Mouse (Mus musculus): ENCODE measurements around the gene Tm4sf5.
"Not testable (repeated sequence)": the region's sequence is repeated elsewhere in the genome, so short reads cannot be mapped to it uniquely, and the experiment has no call there.

Gene Tm4sf5

DNA sequence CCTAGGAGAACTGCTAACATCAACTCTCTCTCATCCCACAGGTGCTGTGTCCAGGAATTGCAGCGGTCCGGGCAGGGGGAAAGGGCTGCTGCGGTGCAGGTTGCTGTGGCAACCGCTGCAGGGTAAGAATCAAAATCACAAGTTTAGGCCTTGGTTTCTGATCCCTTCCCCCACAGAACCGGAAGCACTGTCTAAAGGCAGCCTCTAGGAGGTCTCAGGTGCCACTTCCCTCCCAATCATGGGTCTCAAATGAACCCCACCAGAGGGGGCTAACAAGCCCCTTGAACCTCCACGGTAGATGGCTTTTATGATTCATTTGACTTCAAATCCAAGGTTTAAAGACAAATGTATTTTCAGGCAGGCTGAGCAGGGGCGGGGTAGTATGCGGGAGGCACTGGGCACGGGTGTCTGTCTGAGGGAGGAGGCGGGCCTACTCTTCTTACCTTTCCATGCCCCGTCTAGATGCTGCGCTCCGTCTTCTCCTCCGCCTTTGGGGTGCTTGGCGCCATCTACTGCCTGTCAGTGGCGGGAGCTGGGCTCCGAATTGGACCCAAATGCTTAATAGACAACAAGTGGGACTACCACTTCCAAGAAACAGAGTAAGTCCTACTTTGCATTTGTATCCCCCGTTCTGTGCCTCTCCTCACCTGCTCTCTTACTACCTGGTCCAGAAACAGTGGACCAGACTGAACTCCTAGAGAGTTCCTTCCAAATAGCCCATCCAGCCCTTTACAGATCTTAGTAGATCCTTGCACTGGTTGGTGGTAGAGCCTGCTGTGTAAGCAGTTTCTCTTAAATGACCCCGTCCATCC, 4.9 kb downstream of the Tm4sf5 start:
- DNase-seq (ENCODE audit: low read depth, low spot score): peak; percentile 89

DNA sequence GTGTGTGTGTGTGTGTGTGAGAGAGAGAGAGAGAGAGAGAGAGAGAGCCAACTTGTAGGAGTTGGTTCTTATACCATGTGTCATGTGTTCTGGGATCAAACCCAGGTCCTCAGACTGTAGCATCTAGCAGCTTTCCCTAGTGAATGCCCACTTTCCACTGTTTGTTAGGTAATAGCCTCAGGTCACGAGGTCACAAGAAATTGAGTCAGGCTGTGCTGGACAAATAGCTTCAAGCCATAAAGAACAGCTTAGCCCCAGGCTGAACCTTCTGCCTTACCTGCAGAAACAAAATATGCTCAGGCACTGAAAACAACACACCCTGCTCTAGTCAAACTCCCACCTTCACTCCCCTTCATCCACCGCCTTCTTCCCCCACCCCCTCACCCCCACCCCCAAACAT, 6.2 kb downstream of the Tm4sf5 start:
- DNase-seq (ENCODE audit: low read depth, low spot score): no peak

DNA sequence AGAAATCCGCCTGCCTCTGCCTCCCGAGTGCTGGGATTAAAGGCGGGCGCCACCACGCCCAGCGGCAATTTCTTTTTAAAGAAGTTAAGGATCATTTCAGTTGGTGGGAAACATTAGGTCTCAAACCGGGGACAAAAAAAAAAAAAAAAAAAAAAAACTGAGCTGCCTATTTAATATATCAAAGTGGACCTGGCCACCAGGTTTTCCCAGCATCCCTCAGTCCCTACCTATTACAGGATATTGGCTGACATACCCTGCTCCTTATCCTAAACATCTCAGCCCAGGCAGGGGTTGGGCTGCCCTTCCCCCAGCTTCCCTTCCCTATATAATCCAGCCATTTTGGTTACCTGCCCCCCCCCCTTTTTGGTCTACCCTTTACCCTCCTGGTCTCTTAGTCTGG, 6.8 kb downstream of the Tm4sf5 start:
- DNase-seq (ENCODE audit: low read depth, low spot score): no peak

DNA sequence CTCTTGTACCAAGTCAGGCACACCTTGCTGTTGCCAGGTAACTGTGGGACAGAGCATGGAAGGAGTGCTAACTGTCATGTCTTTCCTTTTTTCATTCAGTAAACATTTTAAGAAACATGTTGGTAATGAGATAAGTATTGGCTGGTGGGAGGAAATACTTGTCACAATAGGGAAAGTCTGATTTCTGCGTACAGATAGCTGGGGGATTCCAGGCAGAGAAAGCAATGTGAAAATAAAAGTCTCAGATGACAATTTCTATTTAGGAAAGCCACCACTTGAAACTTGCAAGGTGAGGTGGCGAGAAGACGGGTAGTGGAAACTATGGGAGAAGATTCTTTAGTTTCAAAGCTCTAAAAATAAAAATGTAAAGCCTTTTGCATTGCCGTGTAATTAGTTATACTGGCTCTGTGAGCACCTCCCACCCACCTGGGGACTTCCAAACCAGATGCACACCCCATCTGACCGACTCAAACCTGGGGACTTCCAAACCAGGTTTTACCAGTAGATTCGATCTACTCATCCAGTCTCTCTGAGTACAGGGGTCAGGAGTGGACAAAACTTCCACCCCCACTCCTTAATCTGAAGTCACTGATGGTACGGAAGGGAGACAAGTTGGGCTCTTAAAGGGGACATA, 7.8 kb downstream of the Tm4sf5 start:
- no peak for DNase-seq (ENCODE audit: low read depth, low spot score)

DNA sequence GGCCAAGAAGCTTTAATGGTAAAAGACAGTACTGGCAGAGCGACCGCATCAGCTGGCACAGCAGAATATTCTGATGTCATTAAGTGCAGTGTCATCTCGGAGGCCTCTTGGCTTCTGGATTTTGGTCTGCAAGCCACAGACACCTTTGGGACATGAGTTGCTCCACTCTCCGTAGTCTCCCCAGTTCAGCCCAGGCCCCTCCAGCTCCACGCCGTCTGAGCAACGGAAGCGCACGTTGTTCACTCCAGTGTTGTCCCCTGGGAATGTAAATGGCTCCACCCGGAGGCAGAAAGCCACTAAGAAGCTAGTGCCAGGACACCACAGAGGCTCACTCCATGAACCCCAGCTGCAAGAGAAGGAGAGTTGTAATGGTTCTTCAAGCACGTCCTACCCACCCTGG, 8.5 kb downstream of the Tm4sf5 start:
- DNase-seq (ENCODE audit: low read depth, low spot score): no peak

DNA sequence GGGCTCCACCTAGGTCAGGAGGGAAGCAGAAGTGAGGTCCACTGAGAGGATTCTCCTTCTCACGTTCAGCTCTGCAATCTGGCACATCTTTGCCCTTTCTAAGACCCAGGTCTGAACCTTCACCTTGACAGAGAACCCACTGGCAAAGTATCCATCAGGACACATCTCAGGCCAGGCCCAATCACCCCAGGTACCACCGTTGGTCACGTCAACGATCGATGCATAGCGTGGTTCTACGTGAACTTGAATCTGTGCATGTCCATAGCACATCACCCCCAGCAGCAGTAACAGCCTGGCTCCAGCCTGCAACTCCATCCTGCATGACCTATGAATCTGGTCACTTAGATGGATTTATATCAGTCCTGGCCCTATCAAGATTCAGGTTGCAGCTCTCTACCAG, 9.2 kb downstream of the Tm4sf5 start, which contains the start of gene Vmo1:
TSS of gene Vmo1 (minus strand) at position 329 of the 400 bp plus-strand sequence.
- no peak for DNase-seq (ENCODE audit: low read depth, low spot score)

DNA sequence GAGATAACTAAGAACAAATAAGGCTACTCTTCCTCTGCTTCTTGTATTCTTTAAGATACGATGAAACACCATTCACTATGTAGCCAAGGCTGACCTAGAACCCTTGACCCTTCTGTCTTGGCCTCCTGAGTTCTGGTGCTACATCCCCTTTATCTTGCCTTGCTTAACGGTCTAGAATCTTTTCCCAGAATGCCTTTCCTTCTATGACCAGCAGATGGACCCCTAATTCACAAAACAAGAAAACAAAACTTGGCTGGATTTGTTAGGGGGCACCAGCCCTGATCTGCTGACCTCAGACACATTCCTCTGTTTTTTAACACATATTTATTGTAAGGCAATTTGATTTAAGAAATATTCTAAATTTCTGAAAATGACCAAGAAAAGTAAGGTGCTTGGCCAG, 11.3 kb downstream of the Tm4sf5 start:
- peak; percentile 84 for DNase-seq (ENCODE audit: low read depth, low spot score)

DNA sequence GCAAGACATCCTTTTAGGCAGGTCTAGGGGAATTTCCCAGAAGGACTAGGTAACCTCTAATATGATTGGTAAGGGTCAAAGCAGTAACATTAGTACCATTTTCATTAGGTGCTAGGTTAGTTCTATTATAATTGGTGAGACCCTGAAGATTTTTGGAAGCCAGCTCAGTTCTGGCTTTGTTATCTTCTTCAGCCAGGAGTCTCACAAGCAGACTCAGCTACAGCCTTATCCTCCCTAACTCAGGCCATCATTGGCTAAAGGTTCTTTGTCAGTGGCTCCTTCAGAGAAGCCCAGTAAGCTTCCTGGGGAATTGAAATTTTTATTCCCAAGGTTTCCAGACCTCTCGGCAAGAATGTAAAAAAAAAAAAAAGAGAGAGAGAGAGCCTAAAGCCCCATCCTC, 13.4 kb downstream of the Tm4sf5 start:
- no peak for DNase-seq (ENCODE audit: low read depth, low spot score)

DNA sequence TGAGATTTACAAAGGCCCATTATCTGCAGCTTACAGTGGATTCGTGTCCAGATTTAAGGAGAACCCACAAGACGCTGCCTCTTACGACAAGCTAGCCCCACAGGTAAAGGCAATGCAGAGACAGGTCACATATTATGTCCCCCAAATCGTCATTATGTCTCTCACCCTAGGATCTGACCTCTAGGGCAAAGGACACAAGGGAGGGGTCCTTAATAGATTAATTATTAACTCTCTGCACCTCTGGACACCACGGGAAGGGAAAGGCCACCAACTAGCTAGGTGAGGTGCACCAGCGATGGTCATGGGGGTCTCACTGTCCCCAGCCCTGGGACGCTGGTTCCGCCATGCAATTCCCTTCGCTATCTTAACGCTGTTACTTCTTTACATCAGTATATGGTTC, 13.9 kb downstream of the Tm4sf5 start, which contains the start of gene Gltpd2:
TSS of gene Gltpd2 (plus strand) at position 274 of the 400 bp plus-strand sequence.
- no peak for DNase-seq (ENCODE audit: low read depth, low spot score)

DNA sequence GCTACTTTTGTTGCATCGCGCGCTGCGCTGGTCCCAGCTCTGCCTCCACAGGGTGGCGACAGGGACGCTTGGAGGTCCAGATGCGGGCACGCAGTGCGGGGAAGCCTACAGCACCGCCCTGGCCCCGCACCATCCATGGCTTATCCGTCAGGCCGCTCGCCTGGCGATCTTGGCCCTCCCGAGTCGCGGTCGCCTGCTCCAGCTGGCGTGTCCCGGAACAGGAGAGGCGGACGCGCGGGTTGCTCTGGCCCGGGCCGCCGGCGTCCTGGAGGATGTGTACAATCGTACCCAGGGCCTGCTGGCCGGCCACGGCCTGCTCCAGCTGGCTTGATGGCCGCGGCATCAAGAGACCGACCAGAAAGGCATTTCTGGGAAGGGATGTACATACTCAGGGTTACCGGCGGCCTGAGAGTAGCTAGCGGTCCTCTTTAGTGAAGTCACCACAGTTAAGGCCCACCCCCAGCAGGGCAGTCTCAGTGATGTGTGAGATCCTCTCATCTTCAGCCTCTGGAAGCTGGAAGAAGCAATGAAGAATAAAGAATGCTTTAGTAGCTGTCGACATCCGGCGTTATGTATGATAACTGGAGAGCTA, 15.2 kb downstream of the Tm4sf5 start:
- no peak for DNase-seq (ENCODE audit: low read depth, low spot score)

DNA sequence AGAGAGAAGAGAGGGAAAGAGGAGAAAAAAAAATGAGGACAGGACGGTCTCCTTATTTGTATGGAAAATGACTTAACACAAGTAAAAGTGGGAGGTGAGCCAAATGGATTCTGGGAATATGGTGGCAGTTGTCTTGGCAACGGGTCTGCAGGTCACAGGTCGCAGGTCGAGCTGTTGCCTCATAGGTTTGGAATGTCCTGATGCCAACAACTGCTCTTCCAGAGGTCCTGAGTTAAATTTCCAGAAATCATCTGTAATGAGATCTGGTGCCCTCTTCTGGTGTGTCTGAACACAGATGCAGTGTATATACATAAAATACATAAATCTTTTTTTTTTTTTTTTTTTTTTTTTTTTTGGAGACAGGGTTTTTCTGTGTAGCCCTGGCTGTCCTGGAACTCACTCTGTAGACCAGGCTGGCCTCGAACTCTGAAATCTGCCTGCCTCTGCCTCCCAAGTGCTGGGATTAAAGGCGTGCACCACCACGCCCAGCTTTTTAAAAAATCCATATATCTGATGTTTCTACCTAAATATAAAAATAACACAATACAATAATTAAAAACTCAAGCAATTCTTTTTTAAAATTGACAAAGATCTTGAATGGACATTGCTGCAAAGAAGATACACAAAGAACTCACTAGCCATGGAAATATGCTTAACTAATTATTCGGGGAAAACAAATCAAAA, 18.4 kb downstream of the Tm4sf5 start:
- peak; percentile 82 for DNase-seq (ENCODE audit: low read depth, low spot score)

DNA sequence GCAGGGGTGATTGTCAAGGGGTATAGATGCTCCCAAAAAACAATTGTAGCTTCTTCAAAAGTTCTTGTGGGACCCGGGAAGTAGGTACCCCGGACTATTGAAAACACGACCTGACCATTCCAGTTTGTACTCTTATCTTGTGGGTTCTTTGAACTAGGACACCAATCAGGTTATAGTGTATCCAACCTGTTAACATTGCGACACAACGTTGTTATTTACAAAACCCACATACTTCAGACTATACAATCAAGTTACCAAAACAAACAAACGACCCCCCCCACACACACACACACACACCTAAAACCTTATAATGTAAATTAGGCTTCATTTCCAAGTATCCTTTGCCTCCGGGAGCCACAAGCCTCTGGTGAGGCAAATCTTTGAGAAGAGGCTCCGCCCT, 19.7 kb downstream of the Tm4sf5 start:
- DNase-seq (ENCODE audit: low read depth, low spot score): no peak

DNA sequence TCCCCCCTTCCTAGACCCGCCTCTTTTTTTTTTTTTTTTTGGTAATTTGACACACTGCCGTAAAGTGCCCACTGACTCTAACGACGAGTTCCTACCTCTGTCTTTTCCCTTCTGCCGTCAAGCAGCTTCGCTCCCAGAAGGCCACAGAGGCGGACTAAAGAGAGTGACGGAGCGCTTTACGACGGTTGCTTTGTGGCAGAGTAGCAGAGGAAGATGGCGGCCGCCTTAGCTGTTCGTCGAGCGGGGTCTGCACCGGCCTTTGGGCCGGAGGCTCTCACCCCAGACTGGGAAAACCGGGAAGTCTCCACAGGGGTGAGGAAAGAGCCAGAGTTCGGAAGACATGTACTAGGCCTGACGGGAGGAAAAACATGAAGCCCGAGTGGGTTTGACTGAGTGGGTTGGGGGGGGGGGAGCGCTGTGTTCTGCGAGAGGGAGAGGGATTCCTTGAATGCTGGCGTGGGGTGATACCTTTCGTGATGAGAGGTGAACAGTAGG, 20.2 kb downstream of the Tm4sf5 start, which contains the start of gene Psmb6:
TSS of gene Psmb6 (plus strand) at position 184 of the 495 bp plus-strand sequence.
- DNase-seq (ENCODE audit: low read depth, low spot score): peak; percentile 99

DNA sequence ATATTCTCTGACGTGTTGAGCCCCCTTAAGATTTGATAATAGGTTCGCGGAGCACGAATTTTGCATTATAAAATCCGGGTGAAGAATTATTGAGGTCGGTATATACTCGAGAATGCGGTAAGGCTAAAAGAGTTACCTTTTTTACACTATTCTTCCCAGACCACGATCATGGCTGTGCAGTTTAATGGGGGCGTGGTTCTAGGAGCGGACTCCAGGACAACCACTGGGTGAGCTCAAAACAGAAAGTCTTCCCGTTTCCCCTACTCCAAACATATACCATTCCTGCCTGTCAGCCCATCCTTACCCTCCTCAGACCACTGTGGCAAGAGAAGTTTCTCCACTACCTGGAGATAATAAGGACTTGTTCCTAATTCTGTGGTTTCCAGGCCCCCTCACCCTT, 20.7 kb downstream of the Tm4sf5 start:
- DNase-seq (ENCODE audit: low read depth, low spot score): peak; percentile 42

DNA sequence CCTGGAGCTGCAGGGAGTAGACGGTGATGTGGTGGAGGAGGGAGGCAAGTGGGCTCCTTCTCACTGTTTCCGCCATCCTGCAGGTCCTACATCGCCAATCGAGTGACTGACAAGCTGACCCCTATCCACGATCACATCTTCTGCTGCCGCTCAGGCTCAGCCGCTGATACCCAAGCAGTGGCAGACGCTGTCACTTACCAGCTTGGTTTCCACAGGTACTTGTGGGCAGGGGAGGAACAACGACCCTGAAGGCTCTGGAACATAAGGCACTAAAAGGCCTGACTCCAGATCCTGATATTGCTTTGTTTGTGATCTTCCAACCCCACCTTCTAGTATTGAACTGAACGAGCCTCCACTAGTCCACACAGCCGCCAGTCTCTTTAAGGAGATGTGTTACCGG, 21.2 kb downstream of the Tm4sf5 start:
- no peak for DNase-seq (ENCODE audit: low read depth, low spot score)

DNA sequence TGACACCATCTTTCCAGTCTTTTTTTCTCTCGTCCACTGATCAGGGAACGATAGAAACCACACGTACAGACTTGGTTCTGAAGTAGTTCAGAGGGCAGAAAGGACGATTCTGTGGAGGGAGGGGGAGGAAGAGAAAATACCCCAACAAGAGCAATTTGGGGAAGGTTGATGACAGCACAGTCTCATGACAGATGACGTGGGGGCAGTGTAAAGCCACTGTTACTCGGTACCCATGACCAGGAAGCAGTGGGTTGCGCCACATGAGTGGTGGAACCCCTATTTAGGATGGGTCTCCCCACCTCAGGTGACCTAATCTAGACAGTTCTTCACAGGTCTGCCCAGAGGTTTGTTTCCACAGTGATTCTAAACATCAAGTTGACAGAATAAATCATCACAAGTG, 23.6 kb downstream of the Tm4sf5 start:
- no peak for DNase-seq (ENCODE audit: low read depth, low spot score)

DNA sequence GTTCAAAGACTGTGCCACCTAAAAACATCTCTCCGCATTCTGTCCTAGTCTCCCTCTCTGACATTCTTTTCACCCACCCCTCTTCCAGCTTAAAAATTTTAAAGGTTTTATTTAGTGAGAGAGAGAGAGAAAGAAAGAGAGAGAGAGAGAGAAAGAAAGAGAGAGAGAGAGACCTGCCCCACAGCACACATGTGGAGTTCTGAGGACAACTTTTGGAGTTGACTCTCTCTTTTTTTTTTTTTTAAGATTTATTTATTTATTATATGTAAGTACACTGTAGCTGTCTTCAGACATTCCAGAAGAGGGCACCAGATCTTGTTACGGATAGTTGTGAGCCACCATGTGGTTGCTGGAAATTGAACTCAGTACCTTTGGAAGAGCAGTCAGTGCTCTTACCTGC, 26.0 kb downstream of the Tm4sf5 start:
- DNase-seq (ENCODE audit: low read depth, low spot score): not testable (repeated sequence)

DNA sequence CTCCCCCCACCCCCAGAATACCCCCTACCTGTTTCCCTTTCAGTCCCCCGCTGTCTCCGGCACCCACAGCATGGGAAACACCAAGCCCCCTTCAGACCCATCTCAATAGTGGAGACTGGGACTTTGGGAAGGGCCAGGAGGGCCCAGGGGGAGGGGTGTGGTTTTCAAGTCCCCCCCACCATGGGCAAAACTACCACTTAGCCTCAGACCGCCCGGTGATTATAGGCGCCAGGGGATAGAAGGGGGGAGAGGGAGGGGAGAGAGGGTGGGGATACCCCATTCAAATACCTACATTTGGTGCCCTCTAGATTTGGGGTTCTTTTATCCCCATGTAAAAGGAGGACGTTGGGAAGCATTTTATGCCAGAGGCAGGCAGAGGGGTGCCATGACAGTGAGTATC, 27.8 kb downstream of the Tm4sf5 start, which contains the start of gene Gm40193:
TSS of gene Gm40193 (minus strand) at position 101 of the 400 bp plus-strand sequence.
- no peak for DNase-seq (ENCODE audit: low read depth, low spot score)

DNA sequence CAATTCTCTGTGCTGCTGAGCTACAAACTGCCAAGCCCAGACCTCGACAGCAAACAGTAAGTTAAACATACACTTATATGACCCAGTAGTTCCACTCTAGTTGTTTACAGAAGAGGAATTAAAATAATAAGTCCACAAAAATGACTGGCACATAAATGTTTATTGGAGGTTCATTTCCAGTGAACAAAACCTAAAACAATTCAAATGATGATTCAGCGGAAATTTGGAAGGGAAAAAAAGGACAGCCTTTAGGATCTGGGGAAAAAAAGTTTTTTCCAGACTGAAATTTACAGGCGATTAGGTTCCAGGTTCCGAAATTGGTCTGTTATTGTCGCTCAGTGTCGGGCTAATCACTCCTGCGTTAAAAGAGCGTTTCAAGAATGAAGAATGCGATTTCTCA, 34.4 kb downstream of the Tm4sf5 start:
- DNase-seq (ENCODE audit: low read depth, low spot score): no peak

DNA sequence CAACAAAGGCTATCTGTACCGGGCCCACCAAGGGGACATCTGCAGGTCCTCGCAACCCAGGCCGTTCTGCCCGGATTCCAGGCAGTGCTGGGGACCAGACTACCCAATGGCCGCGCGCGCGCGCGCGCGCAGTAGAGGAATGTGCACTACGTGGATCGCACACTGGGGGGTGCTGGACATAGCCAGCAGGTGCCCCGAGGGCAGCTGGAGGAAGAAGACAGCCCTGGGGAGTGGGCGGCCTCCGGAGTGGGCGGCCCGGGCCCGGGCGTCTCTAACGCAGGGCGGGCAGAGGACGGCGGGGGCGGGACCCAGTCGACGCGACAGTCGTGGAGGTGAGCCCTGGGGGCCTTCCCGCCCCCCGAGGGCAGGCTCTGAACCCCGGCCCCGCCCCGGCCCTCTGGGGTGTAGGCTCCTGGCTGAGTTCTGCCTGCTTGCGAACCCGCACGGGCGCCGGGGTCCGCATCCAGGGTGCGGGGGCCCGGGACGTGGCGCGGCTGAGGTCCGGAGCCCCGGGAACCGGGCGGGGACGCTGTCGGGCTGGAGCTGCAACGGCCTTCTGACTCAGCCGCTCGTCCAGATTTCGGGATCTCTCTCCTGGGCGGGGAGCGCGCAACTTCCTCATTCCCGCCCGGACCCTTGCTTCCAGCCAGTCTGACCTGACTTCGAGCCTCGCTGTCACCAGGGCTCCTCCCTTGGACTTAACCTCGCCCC, 35.0 kb downstream of the Tm4sf5 start, which contains the start of gene Pld2:
TSS of gene Pld2 (plus strand) at position 188 of the 711 bp plus-strand sequence.
- peak; percentile 88 for DNase-seq (ENCODE audit: low read depth, low spot score)

DNA sequence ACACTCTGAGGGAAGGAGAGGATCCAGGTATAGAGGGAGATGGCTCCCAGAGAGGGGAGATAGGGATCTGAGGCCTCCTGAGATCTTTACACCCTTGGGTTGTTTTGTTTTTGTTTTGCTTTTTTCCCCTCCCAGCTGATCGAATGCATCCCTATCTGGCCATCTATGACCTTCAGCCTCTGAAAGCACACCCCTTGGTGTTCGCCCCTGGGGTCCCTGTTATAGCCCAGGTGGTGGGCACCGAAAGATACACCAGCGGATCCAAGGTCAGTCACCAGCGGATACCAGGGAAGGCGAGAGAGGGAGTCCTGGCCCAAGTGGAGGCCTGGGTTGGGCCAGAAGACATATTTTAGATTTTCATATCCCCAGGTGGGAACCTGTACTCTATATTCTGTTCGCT, 35.9 kb downstream of the Tm4sf5 start:
- DNase-seq (ENCODE audit: low read depth, low spot score): no peak
